Mouse (Mus musculus) T-helper 17 cell (primary cell): Measurements from ENCODE around the gene Trp53bp1.

ENCODE experiments used
- in situ Hi-C, 2 experiments: fragments of 300-600 bp; cut with MboI, MseI; formaldehyde crosslinking; loops; 1 replicate in 1 of 2; 2 replicates in 1 of 2; pipeline ENCODE4 v1.15.1; 2025; ENCODE audit warnings: high pct_unique_total_duplicates in 2 of 2

The Trp53bp1 gene

DNA sequence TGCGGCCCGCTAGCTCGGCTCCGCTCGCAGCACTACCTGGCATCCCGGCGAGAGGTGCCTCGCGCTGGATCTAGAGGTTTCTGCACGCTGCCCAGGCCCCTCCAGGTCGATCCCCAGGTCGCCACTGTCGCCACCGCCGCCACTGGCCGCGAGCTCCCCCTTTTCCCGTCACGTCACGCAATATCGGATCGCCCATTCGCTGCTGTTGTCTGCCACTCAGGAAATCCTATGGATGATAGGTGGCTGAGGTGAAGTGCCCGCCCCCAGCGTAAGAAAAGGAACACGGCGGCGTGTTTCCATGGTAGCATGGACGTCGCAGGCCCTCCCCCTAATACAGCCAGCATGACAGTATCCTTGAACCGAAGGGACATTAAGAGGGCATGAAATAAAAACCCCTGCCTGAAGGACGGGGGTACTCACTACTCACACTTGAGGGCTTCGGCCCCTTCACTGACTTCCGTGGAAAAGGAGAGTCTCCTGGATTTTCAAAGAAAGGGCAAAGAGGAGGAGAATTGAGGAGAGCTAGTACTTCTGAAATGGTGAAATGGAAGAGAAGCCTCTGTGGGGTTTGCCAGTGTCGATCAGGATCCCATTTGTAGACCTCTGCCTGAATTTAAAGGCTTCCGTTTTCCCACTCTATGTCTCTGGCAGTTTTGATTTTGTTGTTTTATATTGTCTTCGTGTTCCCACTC is at the start of gene Trp53bp1:
TSS of gene Trp53bp1 (minus strand) at position 172 of the 692 bp plus-strand sequence.
- in situ Hi-C loops: no loop called here

GRCm38 (mm10) chr2:121316278-121316677 is 45.1 kb upstream of the Trp53bp1 start:
- in situ Hi-C loops: no loop called here

DNA sequence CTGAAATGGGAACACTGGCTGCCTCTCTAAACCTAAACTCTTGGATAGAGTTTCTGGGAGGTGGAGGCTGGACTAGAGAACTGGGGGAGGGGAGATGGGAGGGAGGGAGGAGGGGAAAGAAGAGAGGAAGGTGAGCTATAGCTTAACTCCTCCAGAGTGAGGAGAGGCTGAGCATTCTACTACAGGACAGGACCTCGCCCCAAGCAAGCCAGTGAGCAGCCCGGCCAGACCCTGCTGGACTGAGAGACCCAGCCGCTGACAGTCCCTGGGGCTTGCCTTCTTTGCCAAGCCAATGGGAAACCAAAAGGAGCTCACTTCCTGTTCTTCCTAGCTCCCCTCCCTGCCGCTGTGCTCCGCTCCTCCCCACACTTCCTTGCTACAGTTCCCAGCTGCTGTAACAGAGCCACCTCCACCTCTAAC is 37.8 kb upstream of the Trp53bp1 start:
- in situ Hi-C loops: no loop called here

DNA sequence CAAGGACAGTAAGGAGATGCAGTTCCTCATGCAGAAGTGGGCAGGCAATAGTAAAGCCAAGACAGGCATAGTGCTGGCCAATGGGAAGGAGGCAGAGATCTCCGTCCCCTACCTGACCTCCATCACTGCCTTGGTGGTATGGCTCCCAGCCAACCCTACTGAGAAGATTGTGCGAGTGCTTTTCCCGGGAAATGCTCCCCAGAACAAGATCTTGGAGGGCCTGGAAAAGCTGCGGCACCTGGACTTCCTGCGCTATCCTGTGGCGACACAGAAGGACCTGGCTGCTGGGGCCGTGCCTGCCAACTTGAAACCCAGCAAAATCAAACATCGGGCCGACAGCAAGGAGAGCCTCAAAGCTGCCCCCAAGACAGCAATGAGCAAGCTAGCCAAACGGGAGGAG is 28.8 kb upstream of the Trp53bp1 start:
- in situ Hi-C loops: loop anchor here in 1 of 2 experiments (5.0 kb wide), 1 partner anchor 47 kb away; no protein-coding TSS in a partner anchor

DNA sequence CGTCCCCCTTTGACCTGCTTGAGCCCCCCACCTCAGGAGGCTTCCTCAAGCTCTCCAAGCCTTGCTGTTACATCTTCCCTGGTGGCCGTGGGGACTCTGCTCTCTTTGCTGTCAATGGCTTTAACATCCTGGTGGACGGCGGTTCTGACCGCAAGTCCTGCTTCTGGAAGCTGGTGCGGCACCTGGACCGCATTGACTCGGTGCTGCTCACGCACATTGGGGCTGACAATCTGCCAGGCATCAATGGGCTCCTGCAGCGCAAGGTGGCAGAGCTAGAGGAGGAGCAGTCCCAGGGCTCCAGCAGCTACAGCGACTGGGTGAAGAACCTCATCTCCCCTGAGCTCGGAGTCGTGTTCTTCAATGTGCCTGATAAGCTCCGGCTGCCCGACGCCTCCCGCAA is 28.3 kb upstream of the Trp53bp1 start:
- in situ Hi-C loops: loop anchor here in 1 of 2 experiments (10.0 kb wide), 1 partner anchor 415 kb away; no protein-coding TSS in a partner anchor

GRCm38 (mm10) chr2:121298131-121298530 is 26.9 kb upstream of the Trp53bp1 start:
- in situ Hi-C loops: loop anchor here in 1 of 2 experiments (10.0 kb wide), 1 partner anchor 417 kb away; no protein-coding TSS in a partner anchor

DNA sequence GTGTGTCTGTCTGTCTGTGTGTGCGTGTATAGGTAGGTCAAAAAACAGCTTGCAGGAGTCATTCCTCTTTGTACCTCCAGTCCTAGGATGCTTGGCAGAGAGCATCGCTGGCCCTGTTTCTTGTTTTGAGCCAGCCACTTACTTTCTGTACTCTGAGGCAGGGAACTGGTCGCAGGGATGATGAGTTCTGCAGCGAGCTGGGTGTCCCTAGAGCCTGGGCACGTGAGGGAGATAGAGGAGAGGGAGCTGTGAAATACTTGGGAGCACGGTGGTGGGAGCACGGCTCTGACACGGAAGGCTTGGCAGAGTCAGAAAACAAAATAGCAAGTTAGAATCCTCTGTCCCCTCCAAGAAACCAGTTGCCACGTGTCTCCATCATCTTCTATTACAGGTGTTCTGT is 26.5 kb upstream of the Trp53bp1 start:
- in situ Hi-C loops: loop anchor here in 1 of 2 experiments (10.0 kb wide), 1 partner anchor 417 kb away; no protein-coding TSS in a partner anchor

- in situ Hi-C loops: loop anchor here in 1 of 2 experiments (10.0 kb wide), 1 partner anchor 418 kb away; no protein-coding TSS in a partner anchor
Observed at GRCm38 (mm10) chr2:121296754-121297231, 25.6 kb upstream of the Trp53bp1 start.

DNA sequence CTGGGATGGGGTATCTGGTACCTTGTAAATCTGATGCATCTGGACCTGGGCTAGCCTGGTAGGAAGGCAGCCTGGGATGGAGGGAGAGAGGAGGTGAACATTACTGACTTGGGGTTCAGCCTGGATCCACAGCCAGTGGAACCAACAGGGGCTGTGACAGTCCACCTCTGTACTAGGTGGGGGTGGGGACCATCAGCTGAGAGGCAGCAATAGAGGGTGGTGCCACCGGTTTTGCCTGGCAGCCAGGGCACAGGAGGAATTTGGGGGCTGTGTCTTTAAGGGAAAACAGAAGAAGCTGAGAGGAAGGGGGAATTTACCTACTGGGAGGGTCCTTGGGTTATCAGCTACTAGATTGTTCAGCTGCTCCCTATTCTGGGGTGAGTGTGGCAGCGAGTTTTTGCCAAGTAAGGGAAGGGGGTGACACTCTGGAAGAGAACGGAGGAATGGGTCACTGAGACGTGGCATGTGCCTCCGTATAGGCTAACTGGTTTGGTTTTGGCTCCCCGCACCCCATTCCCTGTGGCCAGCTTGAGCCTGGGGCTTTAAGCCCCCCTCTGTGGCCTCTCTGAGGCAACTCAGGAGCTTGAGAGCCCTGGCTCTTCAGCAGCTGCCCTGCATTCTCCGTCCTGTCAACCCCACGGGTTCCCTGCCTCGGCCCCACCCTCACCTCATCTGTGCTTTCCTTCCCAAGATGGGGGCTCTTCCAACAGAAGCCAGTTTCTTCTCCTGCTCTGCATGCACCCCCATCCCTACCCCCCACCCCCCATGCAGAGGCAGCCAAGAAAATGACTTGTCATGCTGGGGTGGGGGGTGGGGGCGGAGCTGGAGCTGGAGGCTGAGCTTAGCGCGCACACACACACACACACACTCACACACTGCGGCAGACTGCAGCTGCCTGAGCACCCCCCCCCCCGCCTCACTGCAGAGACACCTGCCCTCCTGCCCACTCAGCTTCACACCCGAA is 24.7 kb upstream of the Trp53bp1 start:
- in situ Hi-C loops: loop anchor here in 1 of 2 experiments (10.0 kb wide), 1 partner anchor 419 kb away; no protein-coding TSS in a partner anchor

DNA sequence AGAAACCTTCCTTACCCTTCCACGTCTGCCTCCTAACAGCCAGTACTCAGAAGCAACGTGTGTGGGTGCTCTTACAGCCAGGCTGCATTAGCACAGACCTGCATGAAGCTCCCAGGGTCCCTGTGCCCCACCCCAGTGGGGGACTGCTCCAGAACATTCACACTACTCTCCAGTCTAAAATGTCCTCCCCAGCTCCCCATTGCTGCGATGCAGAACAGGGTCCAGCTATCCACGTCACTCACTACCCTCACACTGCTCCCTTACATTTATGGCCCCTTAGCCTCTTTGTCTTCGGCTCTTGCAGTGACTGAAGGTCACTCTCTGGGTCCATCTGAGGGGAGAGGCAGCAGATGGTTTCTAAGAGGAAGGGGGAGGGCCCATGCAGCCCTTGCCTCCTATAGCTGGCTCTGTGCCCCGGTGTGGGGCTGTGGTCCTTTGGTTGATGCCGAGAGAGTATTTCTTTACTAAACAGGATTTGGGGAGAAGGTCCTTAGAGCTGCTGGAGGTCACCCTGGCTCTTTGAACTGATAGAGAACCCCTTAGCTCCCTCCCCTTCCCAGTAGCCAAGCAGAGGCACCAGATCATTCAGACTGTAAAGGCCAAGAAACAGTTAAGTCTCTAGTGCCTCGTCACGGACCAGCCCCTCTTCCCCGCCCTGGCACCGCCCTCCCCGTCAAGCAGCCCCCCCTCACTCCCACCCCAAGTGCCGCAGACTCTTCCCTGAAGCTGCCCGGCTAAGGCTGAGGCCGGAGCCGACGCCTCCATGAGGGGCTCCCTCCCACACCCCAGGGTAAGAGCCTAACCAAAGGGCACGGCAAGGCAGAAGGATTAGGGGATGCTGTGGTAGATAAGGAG is 23.8 kb upstream of the Trp53bp1 start:
- in situ Hi-C loops: loop anchor here in 1 of 2 experiments (10.0 kb wide), 1 partner anchor 420 kb away; no protein-coding TSS in a partner anchor

DNA sequence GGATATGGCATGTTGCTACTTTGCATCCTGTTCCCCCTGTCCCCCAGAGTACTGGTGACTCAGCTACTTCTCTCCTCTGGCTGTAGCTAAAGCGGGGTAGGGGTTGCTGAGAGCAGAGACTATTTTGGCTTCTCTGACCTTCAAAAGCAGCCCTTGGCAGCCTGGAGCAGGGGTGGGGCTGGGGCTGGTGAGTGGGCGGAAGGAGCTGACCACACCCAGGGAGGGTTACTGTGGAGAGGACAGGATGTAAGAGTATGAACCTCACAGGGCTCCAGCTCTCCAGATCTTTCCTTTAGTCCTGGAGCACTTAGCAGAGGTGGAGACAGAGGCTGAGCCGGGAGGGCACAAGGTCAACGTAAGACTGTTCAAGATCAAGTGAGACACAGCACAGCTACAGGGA is 23.0 kb upstream of the Trp53bp1 start:
- in situ Hi-C loops: loop anchor here in 1 of 2 experiments (10.0 kb wide), 1 partner anchor 421 kb away; no protein-coding TSS in a partner anchor

- in situ Hi-C loops: loop anchor here in 1 of 2 experiments (10.0 kb wide), 1 partner anchor 422 kb away; no protein-coding TSS in a partner anchor
Observed at GRCm38 (mm10) chr2:121292316-121293013, 21.3 kb upstream of the Trp53bp1 start.

GRCm38 (mm10) chr2:121289730-121290540 is 18.7 kb upstream of the Trp53bp1 start:
- in situ Hi-C loops: loop anchor here in 1 of 2 experiments (10.0 kb wide), 1 partner anchor 425 kb away; no protein-coding TSS in a partner anchor

GRCm38 (mm10) chr2:121288901-121289729 is 17.9 kb upstream of the Trp53bp1 start, which contains the start of gene Map1a:
Gene Map1a, plus strand, starts transcription at chr2:121289600.
- in situ Hi-C loops: no loop called here

GRCm38 (mm10) chr2:121287850-121288249 is 16.6 kb upstream of the Trp53bp1 start:
- in situ Hi-C loops: no loop called here

DNA sequence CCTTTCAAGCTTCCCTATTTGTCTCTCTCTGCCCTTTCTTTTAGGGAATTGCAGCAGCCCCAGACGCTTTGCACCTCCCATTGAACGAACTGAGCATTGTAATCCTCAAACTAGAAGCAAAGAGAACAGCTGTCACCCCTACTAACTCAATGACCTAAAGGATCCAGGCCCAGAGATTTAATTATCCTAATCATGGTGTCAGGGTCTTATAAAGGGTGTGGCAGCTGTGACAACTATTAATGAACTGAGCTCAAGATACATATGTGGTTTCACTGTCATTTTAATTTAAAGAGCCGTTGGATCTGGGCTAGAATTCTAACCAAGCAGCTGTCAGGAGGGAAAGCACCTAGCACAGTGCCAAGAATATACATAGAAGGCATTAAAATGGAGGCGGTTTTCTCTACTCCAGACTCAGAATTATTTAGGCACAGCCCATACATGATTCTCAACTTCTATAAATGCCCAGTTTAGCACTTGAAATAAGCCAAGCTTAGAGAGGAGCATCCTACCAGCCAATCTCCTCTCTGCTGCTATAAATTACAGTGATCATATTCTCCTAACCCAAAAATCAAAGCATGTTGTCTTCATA is 815 bp upstream of the Trp53bp1 start:
- in situ Hi-C loops: no loop called here

GRCm38 (mm10) chr2:121270521-121271235 is 529 bp downstream of the Trp53bp1 start:
- in situ Hi-C loops: no loop called here
